Mouse (Mus musculus): Measurements from ENCODE around the gene Gzmm. TPM values are rescaled to one million over a fixed set of nuclear protein-coding genes. Genes with fewer than 3 reads are reported as not detected.

Gene Gzmm
- polyA plus RNA-seq, 1 experiment from 2014 or later: 0.73 TPM

DNA sequence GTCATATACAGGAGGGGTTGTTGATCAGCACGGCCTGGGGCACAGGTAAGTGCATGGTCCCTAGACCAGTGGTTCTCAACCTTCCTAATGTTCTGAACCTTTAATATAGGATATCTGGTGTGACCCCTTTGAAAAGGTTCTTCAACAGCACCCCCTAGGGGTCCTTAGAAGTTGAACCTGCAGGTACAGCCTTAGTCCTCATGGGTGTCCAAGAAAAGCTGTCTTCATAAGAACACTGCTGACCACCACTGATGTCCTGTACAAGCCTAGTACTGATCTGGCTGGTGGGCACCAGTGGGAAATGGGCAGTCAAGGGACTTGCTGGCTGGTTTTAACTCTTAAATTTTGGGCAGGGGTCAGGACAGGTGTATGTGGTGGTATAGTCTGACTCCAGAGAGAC is 23.2 kb downstream of the Gzmm start:
- no peak overlapping the region for H3K4me2 ChIP-seq (replicated peaks; ENCODE audit: low read depth, low read length)
- no peak overlapping the region for H3K9ac ChIP-seq (ENCODE audit: low read depth, low read length)
- DNase-seq (ENCODE audit: low spot score) (peak; percentile 28), ATAC-seq (ENCODE audit: low FRiP score) (peak; percentile 6; the same call in 1 of the 2 replicates)
- no peak overlapping the region for H3K4me3 ChIP-seq (ENCODE audit: low read depth, low read length)
- no peaks in the 10 kb centered on the region for H3K4me1 ChIP-seq (replicated peaks; ENCODE audit: control insufficient read depth, insufficient read depth, low read length)
- no peak overlapping the region for H3K27ac ChIP-seq (ENCODE audit: low read depth, low read length)
- peaks cover 12% of the 10 kb centered on the region for H3K36me3 ChIP-seq (ENCODE audit: control insufficient read depth, insufficient read depth, low read length)
- H3K27me3 ChIP-seq (ENCODE audit: control insufficient read depth, insufficient read depth, low read length): peaks cover 23% of the 10 kb centered on the region
- WGBS: 76% methylated on average over 1 of the region's 1 CpGs
- H3K9me3 ChIP-seq (ENCODE audit: control insufficient read depth, low read length): no peaks in the 10 kb centered on the region

DNA sequence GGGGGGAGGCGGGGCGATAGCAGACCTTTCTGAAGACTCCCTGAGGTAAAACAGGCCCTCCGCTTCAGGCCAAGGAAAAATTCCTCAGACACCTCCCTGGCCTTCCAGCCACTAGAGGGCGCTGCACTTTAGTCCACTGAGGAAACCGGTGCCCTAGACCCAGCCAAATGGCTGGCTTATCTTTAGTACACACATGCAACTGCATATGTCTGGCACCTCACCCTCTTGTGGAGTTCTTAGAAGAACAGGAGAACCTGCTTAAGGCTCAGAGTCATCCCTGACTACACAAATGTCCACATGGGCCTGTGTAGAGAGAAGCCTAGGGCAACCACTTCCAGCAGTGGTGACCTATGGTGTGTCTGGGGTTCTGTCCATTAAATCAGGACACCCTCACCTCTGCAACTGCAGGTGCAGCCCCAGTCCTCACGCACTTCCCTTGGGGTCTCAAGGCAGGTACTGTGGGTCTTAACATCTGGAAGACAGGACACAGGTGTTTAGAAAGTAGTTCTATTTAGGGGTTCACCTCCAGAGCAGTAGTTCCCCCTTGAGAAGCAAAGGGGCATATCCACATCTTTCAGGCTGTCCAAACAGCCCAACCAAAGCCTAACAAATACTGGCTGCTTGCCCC is 23.8 kb downstream of the Gzmm start:
- H3K4me3 ChIP-seq (ENCODE audit: low read depth, low read length): no peak overlapping the region
- H3K36me3 ChIP-seq (ENCODE audit: control insufficient read depth, insufficient read depth, low read length): peaks cover 12% of the 10 kb centered on the region
- ATAC-seq (ENCODE audit: low FRiP score): peak; percentile 39; the same call in 1 of the 2 replicates
- no peaks in the 10 kb centered on the region for H3K9me3 ChIP-seq (ENCODE audit: control insufficient read depth, low read length)
- peaks cover 29% of the 10 kb centered on the region for H3K27me3 ChIP-seq (ENCODE audit: control insufficient read depth, insufficient read depth, low read length)
- WGBS: 7% methylated on average over 5 of the region's 6 CpGs
- H3K4me2 ChIP-seq (replicated peaks; ENCODE audit: low read depth, low read length): no peak overlapping the region
- peak; percentile 88 for DNase-seq (ENCODE audit: low spot score)
- H3K27ac ChIP-seq (ENCODE audit: low read depth, low read length): no peak overlapping the region
- H3K4me1 ChIP-seq (replicated peaks; ENCODE audit: control insufficient read depth, insufficient read depth, low read length): no peaks in the 10 kb centered on the region
- no peak overlapping the region for H3K9ac ChIP-seq (ENCODE audit: low read depth, low read length)

- ATAC-seq (ENCODE audit: low FRiP score) (no peak), DNase-seq (ENCODE audit: low spot score) (no peak)
- Histone ChIP-seq H3K4me1 (replicated peaks; ENCODE audit: control insufficient read depth, insufficient read depth, low read length) (no peaks in the 10 kb centered on the region), H3K27me3 (ENCODE audit: control insufficient read depth, insufficient read depth, low read length) (peaks cover 34% of the 10 kb centered on the region), H3K9me3 (ENCODE audit: control insufficient read depth, low read length) (no peaks in the 10 kb centered on the region), H3K9ac (ENCODE audit: low read depth, low read length) (no peak overlapping the region), H3K4me3 (ENCODE audit: low read depth, low read length) (no peak overlapping the region), H3K4me2 (replicated peaks; ENCODE audit: low read depth, low read length) (no peak overlapping the region), H3K27ac (ENCODE audit: low read depth, low read length) (no peak overlapping the region), H3K36me3 (ENCODE audit: control insufficient read depth, insufficient read depth, low read length) (peaks cover 12% of the 10 kb centered on the region)
- WGBS: 33% methylated on average over 1 of the region's 1 CpGs
Observed at GRCm38 (mm10) chr10:79713163-79713562, 24.3 kb downstream of the Gzmm start.

DNA sequence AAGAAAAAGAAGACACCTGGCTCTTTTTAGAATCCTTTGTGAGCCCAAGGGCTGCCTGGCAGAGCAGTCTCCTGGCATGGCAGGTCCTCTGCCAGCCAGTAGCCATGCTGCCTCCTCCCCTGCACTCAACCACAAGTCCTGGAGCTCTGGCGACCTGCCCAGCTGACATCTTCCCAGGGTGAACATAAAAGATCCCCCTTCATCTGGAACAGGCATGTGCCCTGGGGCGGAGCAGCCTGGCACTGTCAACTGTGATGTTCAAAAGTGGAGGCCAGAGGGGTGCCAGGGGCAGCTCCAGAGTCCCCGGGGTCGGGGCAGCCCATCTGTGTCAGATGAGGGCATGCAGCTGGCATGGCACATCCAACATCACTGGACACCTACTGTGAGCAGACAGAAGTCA is 26.2 kb downstream of the Gzmm start:
- Histone ChIP-seq H3K27ac (ENCODE audit: low read depth, low read length) (no peak overlapping the region), H3K36me3 (ENCODE audit: control insufficient read depth, insufficient read depth, low read length) (peaks cover 7% of the 10 kb centered on the region), H3K4me1 (replicated peaks; ENCODE audit: control insufficient read depth, insufficient read depth, low read length) (no peaks in the 10 kb centered on the region), H3K27me3 (ENCODE audit: control insufficient read depth, insufficient read depth, low read length) (peaks cover 45% of the 10 kb centered on the region), H3K9ac (ENCODE audit: low read depth, low read length) (no peak overlapping the region), H3K4me3 (ENCODE audit: low read depth, low read length) (no peak overlapping the region), H3K9me3 (ENCODE audit: control insufficient read depth, low read length) (no peaks in the 10 kb centered on the region), H3K4me2 (replicated peaks; ENCODE audit: low read depth, low read length) (no peak overlapping the region)
- DNase-seq (ENCODE audit: low spot score) (no peak), ATAC-seq (ENCODE audit: low FRiP score) (no peak)
- WGBS: 68% methylated on average over 4 of the region's 4 CpGs

- H3K4me1 ChIP-seq (replicated peaks; ENCODE audit: control insufficient read depth, insufficient read depth, low read length): no peaks in the 10 kb centered on the region
- peak within 1 kb of the TSS; percentile 50; the same call in 1 of the 2 replicates for H3K9ac ChIP-seq (ENCODE audit: low read depth, low read length)
- no peaks in the 10 kb centered on the region for H3K9me3 ChIP-seq (ENCODE audit: control insufficient read depth, low read length)
- ATAC-seq (ENCODE audit: low FRiP score) (peak; percentile 45), DNase-seq (ENCODE audit: low spot score) (peak; percentile 51)
- H3K4me3 ChIP-seq (ENCODE audit: low read depth, low read length): peak within 1 kb of the TSS; percentile 37
- H3K27me3 ChIP-seq (ENCODE audit: control insufficient read depth, insufficient read depth, low read length): peaks cover 45% of the 10 kb centered on the region
- H3K36me3 ChIP-seq (ENCODE audit: control insufficient read depth, insufficient read depth, low read length): no peaks in the 10 kb centered on the region
- 2% methylated on average over 44 of the region's 91 CpGs for WGBS
- H3K27ac ChIP-seq (ENCODE audit: low read depth, low read length): no peak within 1 kb of the TSS
- H3K4me2 ChIP-seq (replicated peaks; ENCODE audit: low read depth, low read length): peak within 1 kb of the TSS; percentile 73
Observed at GRCm38 (mm10) chr10:79716254-79716987, 27.6 kb downstream of the Gzmm start, which contains the start of gene Hcn2. TSS of gene Hcn2 (plus strand) at chr10:79716634.

GRCm38 (mm10) chr10:79716988-79717355 is 28.2 kb downstream of the Gzmm start:
- Histone ChIP-seq H3K4me3 (ENCODE audit: low read depth, low read length) (peak overlapping the region; percentile 37), H3K27ac (ENCODE audit: low read depth, low read length) (no peak overlapping the region), H3K27me3 (ENCODE audit: control insufficient read depth, insufficient read depth, low read length) (peaks cover 45% of the 10 kb centered on the region), H3K4me1 (replicated peaks; ENCODE audit: control insufficient read depth, insufficient read depth, low read length) (no peaks in the 10 kb centered on the region), H3K9me3 (ENCODE audit: control insufficient read depth, low read length) (no peaks in the 10 kb centered on the region), H3K36me3 (ENCODE audit: control insufficient read depth, insufficient read depth, low read length) (no peaks in the 10 kb centered on the region), H3K9ac (ENCODE audit: low read depth, low read length) (0 out of 2 replicates have a peak overlapping the region, but pooled peaks have one; percentile 3), H3K4me2 (replicated peaks; ENCODE audit: low read depth, low read length) (peak overlapping the region; percentile 73)
- 1% methylated on average over 41 of the region's 44 CpGs for WGBS
- ATAC-seq (ENCODE audit: low FRiP score) (no peak), DNase-seq (ENCODE audit: low spot score) (peak; percentile 51)

- peaks cover 45% of the 10 kb centered on the region for H3K27me3 ChIP-seq (ENCODE audit: control insufficient read depth, insufficient read depth, low read length)
Observed at GRCm38 (mm10) chr10:79717640-79718357, 29.0 kb downstream of the Gzmm start.

GRCm38 (mm10) chr10:79721089-79721488 is 32.3 kb downstream of the Gzmm start:
- H3K4me1 ChIP-seq (replicated peaks; ENCODE audit: control insufficient read depth, insufficient read depth, low read length): no peaks in the 10 kb centered on the region
- WGBS: 67% methylated on average over 5 of the region's 5 CpGs
- H3K27me3 ChIP-seq (ENCODE audit: control insufficient read depth, insufficient read depth, low read length): peaks cover 32% of the 10 kb centered on the region
- H3K4me3 ChIP-seq (ENCODE audit: low read depth, low read length): no peak overlapping the region
- no peak overlapping the region for H3K4me2 ChIP-seq (replicated peaks; ENCODE audit: low read depth, low read length)
- no peak overlapping the region for H3K27ac ChIP-seq (ENCODE audit: low read depth, low read length)
- H3K9me3 ChIP-seq (ENCODE audit: control insufficient read depth, low read length): no peaks in the 10 kb centered on the region
- no peak overlapping the region for H3K9ac ChIP-seq (ENCODE audit: low read depth, low read length)
- ATAC-seq (ENCODE audit: low FRiP score): no peak
- no peak for DNase-seq (ENCODE audit: low spot score)
- H3K36me3 ChIP-seq (ENCODE audit: control insufficient read depth, insufficient read depth, low read length): no peaks in the 10 kb centered on the region

More at GRCm38 (mm10) chr10:79717640-79718357, 29.0 kb downstream of the Gzmm start:
- H3K4me3 ChIP-seq (ENCODE audit: low read depth, low read length): peak overlapping the region; percentile 37; the same call in 1 of the 2 replicates
- peak; percentile 83 for DNase-seq (ENCODE audit: low spot score)
- H3K27ac ChIP-seq (ENCODE audit: low read depth, low read length): no peak overlapping the region
- 5% methylated on average over 43 of the region's 43 CpGs for WGBS
- no peaks in the 10 kb centered on the region for H3K9me3 ChIP-seq (ENCODE audit: control insufficient read depth, low read length)
- no peak overlapping the region for H3K9ac ChIP-seq (ENCODE audit: low read depth, low read length)
- peak overlapping the region; percentile 73 for H3K4me2 ChIP-seq (replicated peaks; ENCODE audit: low read depth, low read length)
- H3K36me3 ChIP-seq (ENCODE audit: control insufficient read depth, insufficient read depth, low read length): no peaks in the 10 kb centered on the region
- no peak for ATAC-seq (ENCODE audit: low FRiP score)
- no peaks in the 10 kb centered on the region for H3K4me1 ChIP-seq (replicated peaks; ENCODE audit: control insufficient read depth, insufficient read depth, low read length)

All from hindbrain, embryonic 11.5 days (tissue).